Mouse (Mus musculus) MN1 (cell line): ENCODE results near the gene Nr1h3.

ENCODE experiments used
- DNase-seq: peaks from one replicate; pipeline ENCODE4 v3.0.0-alpha.2; 2016; ENCODE audit warnings: low spot score

Gene Nr1h3

GRCm38 (mm10) chr2:91186208-91186607 lies 16.4 kb downstream of the Nr1h3 start:
- no peak for DNase-seq

GRCm38 (mm10) chr2:91183711-91184405 lies 18.8 kb downstream of the Nr1h3 start, which contains the start of gene Madd:
Gene Madd (minus strand): TSS chr2:91183837.
- DNase-seq, result no peak

GRCm38 (mm10) chr2:91183148-91183513 lies 19.5 kb downstream of the Nr1h3 start:
- peak; percentile 97 for DNase-seq

GRCm38 (mm10) chr2:91182405-91183147 lies 20.1 kb downstream of the Nr1h3 start:
- DNase-seq, result peak; percentile 87

GRCm38 (mm10) chr2:91182016-91182404 lies 20.6 kb downstream of the Nr1h3 start:
- DNase-seq, result peak; percentile 19

- DNase-seq, result peak; percentile 52
Measured at GRCm38 (mm10) chr2:91180706-91181105, 21.9 kb downstream of the Nr1h3 start.

GRCm38 (mm10) chr2:91179825-91180224 lies 22.8 kb downstream of the Nr1h3 start:
- DNase-seq, result no peak

- DNase-seq, result no peak
Measured at GRCm38 (mm10) chr2:91176234-91176633, 26.4 kb downstream of the Nr1h3 start.

- no peak for DNase-seq
Measured at GRCm38 (mm10) chr2:91175490-91175889, 27.1 kb downstream of the Nr1h3 start.

- DNase-seq, result no peak
Measured at GRCm38 (mm10) chr2:91169587-91170322, 32.9 kb downstream of the Nr1h3 start.

- DNase-seq, result peak; percentile 79
Measured at GRCm38 (mm10) chr2:91167629-91168028, 35.0 kb downstream of the Nr1h3 start.

GRCm38 (mm10) chr2:91164991-91165390 lies 37.6 kb downstream of the Nr1h3 start:
- no peak for DNase-seq

GRCm38 (mm10) chr2:91163532-91163931 lies 39.1 kb downstream of the Nr1h3 start:
- no peak for DNase-seq

- no peak for DNase-seq
Measured at GRCm38 (mm10) chr2:91162952-91163351, 39.7 kb downstream of the Nr1h3 start.

GRCm38 (mm10) chr2:91160591-91160990 lies 42.0 kb downstream of the Nr1h3 start:
- no peak for DNase-seq

- DNase-seq, result no peak
Measured at GRCm38 (mm10) chr2:91157002-91157752, 45.5 kb downstream of the Nr1h3 start.

- DNase-seq, result no peak
Measured at GRCm38 (mm10) chr2:91154091-91154490, 48.5 kb downstream of the Nr1h3 start.

GRCm38 (mm10) chr2:91152885-91153377 lies 49.7 kb downstream of the Nr1h3 start:
- DNase-seq, result no peak

- DNase-seq, result no peak
Measured at GRCm38 (mm10) chr2:91151331-91151730, 51.3 kb downstream of the Nr1h3 start.

- DNase-seq, result no peak
Measured at GRCm38 (mm10) chr2:91148101-91148500, 54.5 kb downstream of the Nr1h3 start.

GRCm38 (mm10) chr2:91143401-91143800 lies 59.2 kb downstream of the Nr1h3 start:
- DNase-seq, result no peak

GRCm38 (mm10) chr2:91142920-91143319 lies 59.7 kb downstream of the Nr1h3 start:
- DNase-seq, result no peak
